Mouse (Mus musculus) midbrain, embryonic 15.5 days (tissue): ENCODE results near the gene Gm14862. TPM values are rescaled to one million over a fixed set of nuclear protein-coding genes. Genes with fewer than 3 reads are reported as not detected.
"Not testable (repeated sequence)": the region's sequence is repeated elsewhere in the genome, so short reads cannot be mapped to it uniquely, and the experiment has no call there.

ENCODE experiments used
- ATAC-seq: fragments of 200-750 bp; cut with Nextera tagmentation; replicated peaks from 2 replicates; pipeline ENCODE4 v1.8.0; 2017; ENCODE audit warnings: moderate TSS enrichment
- H3K27ac ChIP-seq: fragments of 300-500 bp; sonication (generic); 2 replicates; pipeline ENCODE4 v1.5.1; 2015; ENCODE audit warnings: mild to moderate bottlenecking, inconsistent platforms
- H3K27me3 ChIP-seq: fragments of 300-500 bp; sonication (generic); replicated peaks from 2 replicates; pipeline ENCODE4 v1.6.1; 2015; ENCODE audit warnings: inconsistent platforms
- H3K36me3 ChIP-seq: fragments of 300-500 bp; sonication (generic); replicated peaks from 2 replicates; pipeline ENCODE4 v1.6.1; 2015; ENCODE audit warnings: inconsistent platforms
- H3K4me1 ChIP-seq: fragments of 300-500 bp; sonication (generic); 2 replicates; pipeline ENCODE4 v1.6.1; 2015; ENCODE audit warnings: inconsistent platforms
- H3K4me2 ChIP-seq: fragments of 300-500 bp; sonication (generic); 2 replicates; pipeline ENCODE4 v1.6.1; 2015; ENCODE audit warnings: inconsistent platforms, mild to moderate bottlenecking, moderate library complexity
- H3K4me3 ChIP-seq: fragments of 300-500 bp; sonication (generic); 2 replicates; pipeline ENCODE4 v1.5.1; 2015; ENCODE audit warnings: mild to moderate bottlenecking, inconsistent platforms
- H3K9ac ChIP-seq: fragments of 300-500 bp; sonication (generic); 2 replicates; pipeline ENCODE4 v1.6.1; 2015; ENCODE audit warnings: mild to moderate bottlenecking, inconsistent platforms
- H3K9me3 ChIP-seq: fragments of 300-500 bp; sonication (generic); 2 replicates; pipeline ENCODE4 v1.6.1; 2016; ENCODE audit warnings: inconsistent platforms
- WGBS: fragments of 180-500 bp; shearing (Covaris S2); methylation state at CpG from one replicate; pipeline ENCODE4 v1.1.7; 2015; ENCODE audit warnings: mixed read lengths; 5-methylcytosine and 5-hydroxymethylcytosine counted together
- polyA plus RNA-seq: library from polyadenylated mRNA; unstranded; fragments of >200 nt; fragmentation: Nextera tagmentation; extraction: Ambion mirVana; gene quantifications from 2 replicates; pipeline ENCODE4 v1.2.1, GENCODE M21; 2015

Gm14862 gene
- not detected in 2 replicates for polyA plus RNA-seq

GRCm38 (mm10) chrX:9256766-9257165, at the start of gene Gm14862:
Gene Gm14862 (minus strand): TSS chrX:9256899.
- no peak for ATAC-seq
- no peak within 1 kb of the TSS for H3K27ac ChIP-seq
- no peak within 1 kb of the TSS for H3K4me3 ChIP-seq
- no peaks in the 10 kb centered on the region for H3K36me3 ChIP-seq
- H3K4me2 ChIP-seq = no peak within 1 kb of the TSS
- no peaks in the 10 kb centered on the region for H3K4me1 ChIP-seq
- H3K27me3 ChIP-seq = no peaks in the 10 kb centered on the region
- no peak within 1 kb of the TSS for H3K9ac ChIP-seq
- H3K9me3 ChIP-seq = no peaks in the 10 kb centered on the region
- WGBS = 74% methylated on average over 5 of the region's 5 CpGs

- Histone ChIP-seq H3K4me3 (no peak overlapping the region), H3K27me3 (no peaks in the 10 kb centered on the region), H3K36me3 (no peaks in the 10 kb centered on the region), H3K9me3 (no peaks in the 10 kb centered on the region), H3K27ac (no peak overlapping the region), H3K4me1 (no peaks in the 10 kb centered on the region), H3K4me2 (no peak overlapping the region), H3K9ac (no peak overlapping the region)
- 73% methylated on average over 1 of the region's 1 CpGs for WGBS
- no peak for ATAC-seq
These were observed 46.8 kb upstream of the Gm14862 start for GRCm38 (mm10) chrX:9303455-9303854.

- H3K27me3 ChIP-seq = no peaks in the 10 kb centered on the region
- 81% methylated on average over 5 of the region's 5 CpGs for WGBS
- H3K4me1 ChIP-seq = no peaks in the 10 kb centered on the region
- no peaks in the 10 kb centered on the region for H3K36me3 ChIP-seq
- no peak overlapping the region for H3K27ac ChIP-seq
- H3K4me3 ChIP-seq = no peak overlapping the region
- no peak for ATAC-seq
- H3K9me3 ChIP-seq = no peaks in the 10 kb centered on the region
- H3K4me2 ChIP-seq = no peak overlapping the region
- H3K9ac ChIP-seq = no peak overlapping the region
These were observed 46.1 kb upstream of the Gm14862 start for GRCm38 (mm10) chrX:9302791-9303190.

- Histone ChIP-seq H3K4me1 (no peaks in the 10 kb centered on the region), H3K9ac (no peak overlapping the region)
- WGBS = 85% methylated on average over 5 of the region's 5 CpGs
These were observed 41.7 kb upstream of the Gm14862 start for GRCm38 (mm10) chrX:9298413-9298864.

GRCm38 (mm10) chrX:9293140-9293829, 36.6 kb upstream of the Gm14862 start:
- H3K27ac ChIP-seq, H3K9ac ChIP-seq, H3K4me1 ChIP-seq, ATAC-seq, H3K9me3 ChIP-seq, H3K4me3 ChIP-seq, H3K4me2 ChIP-seq, H3K36me3 ChIP-seq, H3K27me3 ChIP-seq: not testable (repeated sequence)
- 88% methylated on average over 4 of the region's 4 CpGs for WGBS

More at GRCm38 (mm10) chrX:9298413-9298864, 41.7 kb upstream of the Gm14862 start:
- Histone ChIP-seq H3K4me2 (no peak overlapping the region), H3K36me3 (no peaks in the 10 kb centered on the region), H3K9me3 (no peaks in the 10 kb centered on the region), H3K27me3 (no peaks in the 10 kb centered on the region), H3K27ac (no peak overlapping the region), H3K4me3 (no peak overlapping the region)
- ATAC-seq = no peak

- no CpG with 5 or more reads among the region's 1 CpGs for WGBS
- not testable (repeated sequence) for H3K4me1 ChIP-seq, H3K4me3 ChIP-seq, H3K27me3 ChIP-seq, H3K4me2 ChIP-seq, H3K27ac ChIP-seq, H3K9ac ChIP-seq, H3K36me3 ChIP-seq, H3K9me3 ChIP-seq, ATAC-seq
These were observed 26.8 kb upstream of the Gm14862 start, which contains the start of gene H2al1m for GRCm38 (mm10) chrX:9283464-9283863. Gene H2al1m (plus strand): TSS chrX:9283764.

GRCm38 (mm10) chrX:9274321-9274720, 17.6 kb upstream of the Gm14862 start:
- H3K4me3 ChIP-seq = no peak overlapping the region
- H3K27me3 ChIP-seq = no peaks in the 10 kb centered on the region
- no peak overlapping the region for H3K27ac ChIP-seq
- WGBS = 82% methylated on average over 8 of the region's 8 CpGs
- no peak for ATAC-seq
- no peaks in the 10 kb centered on the region for H3K9me3 ChIP-seq
- H3K36me3 ChIP-seq = no peaks in the 10 kb centered on the region
- H3K4me2 ChIP-seq = no peak overlapping the region
- no peak overlapping the region for H3K9ac ChIP-seq
- no peaks in the 10 kb centered on the region for H3K4me1 ChIP-seq

GRCm38 (mm10) chrX:9273377-9274002, 16.8 kb upstream of the Gm14862 start:
- H3K27me3 ChIP-seq = no peaks in the 10 kb centered on the region
- no peak for ATAC-seq
- H3K27ac ChIP-seq = no peak overlapping the region
- H3K4me3 ChIP-seq = peak overlapping the region; percentile 56
- H3K9me3 ChIP-seq = no peaks in the 10 kb centered on the region
- peak overlapping the region; percentile 58 for H3K9ac ChIP-seq
- H3K4me1 ChIP-seq = no peaks in the 10 kb centered on the region
- 61% methylated on average over 12 of the region's 12 CpGs for WGBS
- H3K4me2 ChIP-seq = peak overlapping the region; percentile 46
- no peaks in the 10 kb centered on the region for H3K36me3 ChIP-seq

GRCm38 (mm10) chrX:9272460-9273361, 16.0 kb upstream of the Gm14862 start, which contains the start of gene Xk:
Gene Xk (plus strand): TSS chrX:9272756.
- H3K9me3 ChIP-seq = no peaks in the 10 kb centered on the region
- peak; percentile 94 for ATAC-seq
- no peaks in the 10 kb centered on the region for H3K27me3 ChIP-seq
- H3K36me3 ChIP-seq = no peaks in the 10 kb centered on the region
- H3K9ac ChIP-seq = peak within 1 kb of the TSS; percentile 58
- H3K27ac ChIP-seq = peak within 1 kb of the TSS; percentile 68
- 14% methylated on average over 87 of the region's 94 CpGs for WGBS
- no peaks in the 10 kb centered on the region for H3K4me1 ChIP-seq
- H3K4me2 ChIP-seq = peak within 1 kb of the TSS; percentile 46
- H3K4me3 ChIP-seq = peak within 1 kb of the TSS; percentile 56

- WGBS = 23% methylated on average over 8 of the region's 8 CpGs
- H3K4me2 ChIP-seq = peak overlapping the region; percentile 46
- H3K4me1 ChIP-seq = no peaks in the 10 kb centered on the region
- H3K27ac ChIP-seq = no peak overlapping the region
- H3K4me3 ChIP-seq = peak overlapping the region; percentile 56
- H3K9ac ChIP-seq = no peak overlapping the region
- H3K36me3 ChIP-seq = no peaks in the 10 kb centered on the region
- ATAC-seq = peak; percentile 21; the same call in 1 of the 2 replicates
- H3K9me3 ChIP-seq = no peaks in the 10 kb centered on the region
- no peaks in the 10 kb centered on the region for H3K27me3 ChIP-seq
These were observed 15.3 kb upstream of the Gm14862 start for GRCm38 (mm10) chrX:9271947-9272459.

- Histone ChIP-seq H3K36me3 (no peaks in the 10 kb centered on the region), H3K4me3 (no peak overlapping the region), H3K4me2 (no peak overlapping the region), H3K4me1 (no peaks in the 10 kb centered on the region), H3K27me3 (no peaks in the 10 kb centered on the region), H3K9ac (no peak overlapping the region), H3K9me3 (no peaks in the 10 kb centered on the region), H3K27ac (no peak overlapping the region)
- WGBS = 55% methylated on average over 3 of the region's 3 CpGs
- ATAC-seq = no peak
These were observed 14.4 kb upstream of the Gm14862 start for GRCm38 (mm10) chrX:9271112-9271511.

- 78% methylated on average over 1 of the region's 1 CpGs for WGBS
- H3K36me3 ChIP-seq = no peaks in the 10 kb centered on the region
- no peaks in the 10 kb centered on the region for H3K27me3 ChIP-seq
- H3K4me2 ChIP-seq = no peak overlapping the region
- no peaks in the 10 kb centered on the region for H3K9me3 ChIP-seq
- no peak overlapping the region for H3K4me3 ChIP-seq
- no peak for ATAC-seq
- no peak overlapping the region for H3K27ac ChIP-seq
- no peaks in the 10 kb centered on the region for H3K4me1 ChIP-seq
- H3K9ac ChIP-seq = no peak overlapping the region
These were observed 2.6 kb upstream of the Gm14862 start for GRCm38 (mm10) chrX:9259267-9259666.
